Mouse (Mus musculus) MEL (cell line): ENCODE measurements around the gene Fbxo3.

Experiments
- CHD2 ChIP-seq: IDR thresholded peaks from 2 replicates; pipeline ENCODE4 v1.6.1; 2011; ENCODE audit warnings: low read length, improper control_type of control experiment
- CTCF ChIP-seq, 3 experiments: IDR thresholded peaks in 2 of 3; conservative IDR thresholded peaks in 1 of 3; 2 replicates each; pipeline ENCODE4 v1.5.1; 2011 to 2012; ENCODE audit warnings: low read length in 3 of 3, low read depth in 2 of 3, mild to moderate bottlenecking in 2 of 3, improper control_type of control experiment in 1 of 3, inconsistent platforms in 1 of 3, mixed read lengths in 1 of 3, moderate library complexity in 1 of 3; ENCODE audit not compliant: control insufficient read depth in 1 of 3, insufficient read depth in 1 of 3, poor library complexity in 1 of 3, severe bottlenecking in 1 of 3
- E2F4 ChIP-seq: IDR thresholded peaks from 2 replicates; pipeline ENCODE4 v1.6.1; 2011; ENCODE audit warnings: low read depth, low read length, improper control_type of control experiment, borderline replicate concordance
- EP300 ChIP-seq, 2 experiments: IDR thresholded peaks; 2 replicates each; pipeline ENCODE4 v1.6.1; 2011; ENCODE audit warnings: improper control_type of control experiment in 2 of 2, low read length in 2 of 2, low read depth in 1 of 2, mild to moderate bottlenecking in 1 of 2
- HCFC1 ChIP-seq: IDR thresholded peaks from 2 replicates; pipeline ENCODE4 v1.6.1; 2012; ENCODE audit warnings: low read depth, mild to moderate bottlenecking, inconsistent platforms, low read length, improper control_type of control experiment, moderate library complexity
- JUND ChIP-seq: IDR thresholded peaks from 2 replicates; pipeline ENCODE4 v1.6.1; 2011; ENCODE audit warnings: low read depth, mild to moderate bottlenecking, improper control_type of control experiment, low read length
- MAFK ChIP-seq: IDR thresholded peaks from 2 replicates; pipeline ENCODE4 v1.6.1; 2011; ENCODE audit warnings: low read depth, mild to moderate bottlenecking, low read length, improper control_type of control experiment, borderline replicate concordance
- MEF2A ChIP-seq: IDR thresholded peaks from 2 replicates; pipeline ENCODE4 v1.6.1; 2014; ENCODE audit warnings: low read depth, mild to moderate bottlenecking, inconsistent platforms, low read length, improper control_type of control experiment; ENCODE audit not compliant: poor library complexity, insufficient replicate concordance, severe bottlenecking; ENCODE audit errors: extremely low read depth
- NELFE ChIP-seq: IDR thresholded peaks from 2 replicates; pipeline ENCODE4 v1.6.1; 2011; ENCODE audit warnings: low read depth, low read length, improper control_type of control experiment
- NRF1 ChIP-seq: IDR thresholded peaks from 2 replicates; pipeline ENCODE4 v1.6.1; 2014; ENCODE audit warnings: low read depth, mild to moderate bottlenecking, inconsistent platforms, low read length, improper control_type of control experiment, moderate library complexity; ENCODE audit not compliant: poor library complexity, insufficient read depth, severe bottlenecking
- POLR2A ChIP-seq, 2 experiments: IDR thresholded peaks; 2 replicates each; pipeline ENCODE4 v1.6.1; 2011 to 2012; ENCODE audit warnings: low read length in 2 of 2, mild to moderate bottlenecking in 2 of 2, control low read depth in 1 of 2, improper control_type of control experiment in 1 of 2, low read depth in 1 of 2, moderate library complexity in 1 of 2; ENCODE audit not compliant: control insufficient read depth in 1 of 2, insufficient read depth in 1 of 2, poor library complexity in 1 of 2
- POLR2AphosphoS2 ChIP-seq: IDR thresholded peaks from 2 replicates; pipeline ENCODE4 v1.6.1; 2011; ENCODE audit warnings: low read length, improper control_type of control experiment
- SIN3A ChIP-seq: IDR thresholded peaks from 2 replicates; pipeline ENCODE4 v1.6.1; 2012; ENCODE audit warnings: low read length, improper control_type of control experiment, inconsistent platforms
- ZMIZ1 ChIP-seq: IDR thresholded peaks from 2 replicates; pipeline ENCODE4 v1.6.1; 2012; ENCODE audit warnings: low read depth, mild to moderate bottlenecking, inconsistent platforms, low read length, improper control_type of control experiment, moderate library complexity

- no peak for TF ChIP-seq CTCF (IDR thresholded peaks at IDR 0.05 in 2 of 3, conservative IDR thresholded peaks at IDR 0.05 in 1 of 3; ENCODE audit: control insufficient read depth in 1 of 3, insufficient read depth in 1 of 3, low read depth in 2 of 3, low read length in 3 of 3, poor library complexity in 1 of 3, severe bottlenecking in 1 of 3)
- no peak for TF ChIP-seq POLR2A (IDR thresholded peaks at IDR 0.05; ENCODE audit: control insufficient read depth in 1 of 2, insufficient read depth in 1 of 2, low read depth in 1 of 2, low read length in 2 of 2, poor library complexity in 1 of 2)
- TF ChIP-seq JUND = no peak
- no peak for TF ChIP-seq NRF1
- no peak for TF ChIP-seq MEF2A
- TF ChIP-seq EP300 (IDR thresholded peaks at IDR 0.05; ENCODE audit: low read depth in 1 of 2, low read length in 2 of 2) = no peak
- no peak for TF ChIP-seq POLR2AphosphoS2
- no peak for TF ChIP-seq NELFE
- TF ChIP-seq MAFK = no peak
- TF ChIP-seq E2F4 = no peak
- TF ChIP-seq CHD2 = no peak
- no peak for TF ChIP-seq ZMIZ1
- TF ChIP-seq SIN3A = no peak
- TF ChIP-seq HCFC1 = no peak
These were observed 32.3 kb downstream of the Fbxo3 start for GRCm38 (mm10) chr2:104059786-104060185.
